Mouse (Mus musculus) 3134 (cell line): Measurements from ENCODE around the gene Nxph1.

ENCODE experiments used
- DNase-seq: peaks from one replicate; pipeline ENCODE4 v3.0.0-alpha.2; 2011; ENCODE audit warnings: low spot score; ENCODE audit not compliant: insufficient read length; ENCODE audit errors: extremely low read depth

Gene Nxph1

GRCm38 (mm10) chr6:8948131-8948470 lies at the start of gene Nxph1:
TSS of gene Nxph1 (plus strand) at chr6:8948431.
- no peak for DNase-seq

GRCm38 (mm10) chr6:8900021-8900728 lies 48.1 kb upstream of the Nxph1 start:
- no peak for DNase-seq

- no peak for DNase-seq
Observed at GRCm38 (mm10) chr6:8900729-8901122, 47.5 kb upstream of the Nxph1 start.

GRCm38 (mm10) chr6:8907917-8908316 lies 40.3 kb upstream of the Nxph1 start:
- DNase-seq = no peak

- no peak for DNase-seq
Observed at GRCm38 (mm10) chr6:8913404-8913803, 34.8 kb upstream of the Nxph1 start.

- DNase-seq = no peak
Observed at GRCm38 (mm10) chr6:8914682-8915081, 33.5 kb upstream of the Nxph1 start.

GRCm38 (mm10) chr6:8924481-8924880 lies 23.8 kb upstream of the Nxph1 start:
- peak; percentile 17 for DNase-seq

- no peak for DNase-seq
Observed at GRCm38 (mm10) chr6:8935241-8935640, 13.0 kb upstream of the Nxph1 start.

GRCm38 (mm10) chr6:8935705-8936104 lies 12.5 kb upstream of the Nxph1 start:
- no peak for DNase-seq

- DNase-seq = no peak
Observed at GRCm38 (mm10) chr6:8936168-8936567, 12.1 kb upstream of the Nxph1 start.

- peak; percentile 29 for DNase-seq
Observed at GRCm38 (mm10) chr6:8948471-8949411, 510 bp downstream of the Nxph1 start.

GRCm38 (mm10) chr6:8949665-8950201 lies 1.5 kb downstream of the Nxph1 start:
- DNase-seq = no peak

GRCm38 (mm10) chr6:8950611-8951325 lies 2.5 kb downstream of the Nxph1 start:
- no peak for DNase-seq

GRCm38 (mm10) chr6:8951326-8951695 lies 3.1 kb downstream of the Nxph1 start:
- DNase-seq = peak; percentile 14

- no peak for DNase-seq
Observed at GRCm38 (mm10) chr6:8951884-8952590, 3.8 kb downstream of the Nxph1 start.

GRCm38 (mm10) chr6:8955817-8956529 lies 7.7 kb downstream of the Nxph1 start:
- DNase-seq = no peak

GRCm38 (mm10) chr6:8956743-8957528 lies 8.7 kb downstream of the Nxph1 start:
- DNase-seq = no peak

- peak; percentile 24 for DNase-seq
Observed at GRCm38 (mm10) chr6:8957529-8957887, 9.3 kb downstream of the Nxph1 start.
